Mouse (Mus musculus) CH12.LX (cell line): ENCODE data around the gene Rpl3.

ENCODE experiments used
- CTCF ChIP-seq, 2 experiments: IDR thresholded peaks in 1 of 2; conservative IDR thresholded peaks in 1 of 2; 2 replicates each; pipeline ENCODE4 v1.5.1; 2011 to 2012; ENCODE audit warnings: low read depth in 2 of 2, low read length in 2 of 2, improper control_type of control experiment in 1 of 2, inconsistent platforms in 1 of 2, mild to moderate bottlenecking in 1 of 2, moderate library complexity in 1 of 2
- RAD21 ChIP-seq: IDR thresholded peaks from 2 replicates; pipeline ENCODE4 v1.6.1; 2011; ENCODE audit warnings: low read depth, mild to moderate bottlenecking, low read length, improper control_type of control experiment, moderate library complexity

GRCm38 (mm10) chr15:80092041-80092441 lies 373 bp upstream of the Rpl3 start:
- TF ChIP-seq RAD21 (no peak), CTCF (conservative IDR thresholded peaks at IDR 0.05 in 1 of 2, IDR thresholded peaks at IDR 0.05 in 1 of 2; ENCODE audit: low read depth in 2 of 2, low read length in 2 of 2) (no peak)
